In the genomic region with DNA sequence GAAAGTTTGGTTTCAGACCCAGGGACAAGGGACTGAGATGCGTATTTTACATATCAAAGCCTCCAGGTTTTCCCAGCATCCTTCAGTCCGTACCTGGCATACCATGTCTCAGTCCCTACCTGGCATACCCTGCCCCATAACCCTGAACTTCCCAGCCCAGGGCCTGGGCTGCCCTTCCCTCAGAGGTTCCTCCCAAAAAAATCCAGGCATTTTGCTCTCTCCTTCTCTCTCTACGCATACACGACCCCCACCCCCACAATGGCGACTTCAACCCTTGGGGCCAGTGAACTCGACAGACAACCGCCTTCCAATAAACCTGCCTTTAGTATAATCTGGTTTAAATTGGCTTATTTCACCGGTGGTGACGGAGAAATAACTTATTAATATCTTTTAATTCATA, we compare ENCODE assay signal across 8 mouse cellular contexts. TPM values are rescaled to one million over a fixed set of nuclear protein-coding genes. Genes with fewer than 3 reads are reported as not detected.
DNase-seq lines count a peak whose midpoint lies in the region; ATAC-seq lines count a peak whose summit lies in the region.

No protein-coding gene starts in this region.

- peaks cover 12% of the 10 kb centered on the region for H3K36me3 ChIP-seq in heart, embryonic 10.5 days
- peaks cover 14% of the 10 kb centered on the region for H3K36me3 ChIP-seq in liver, embryonic 13.5 days

- H3K4me1 ChIP-seq in heart, embryonic 10.5 days, result peaks cover 18% of the 10 kb centered on the region
- H3K4me1 ChIP-seq in liver, embryonic 13.5 days (replicated peaks), result peaks cover 36% of the 10 kb centered on the region

- intact Hi-C loops in heart, postnatal 36 days (cut with DNase I), result no loop called here

- no peaks in the 10 kb centered on the region for H3K27me3 ChIP-seq in heart, embryonic 10.5 days (ENCODE audit: insufficient read depth, poor library complexity, severe bottlenecking)
- H3K27me3 ChIP-seq in liver, embryonic 13.5 days, result no peaks in the 10 kb centered on the region

- ATAC-seq in liver, embryonic 13.5 days (ENCODE audit: low read depth), result peak; percentile 10; the same call in 1 of the 2 replicates
- ATAC-seq in megakaryocyte progenitor cell, adult 5-6 weeks (replicated peaks; ENCODE audit: poor library complexity), result no peak

- H3K27ac ChIP-seq in heart, embryonic 10.5 days, result peak overlapping the region; percentile 97
- H3K27ac ChIP-seq in liver, embryonic 13.5 days, result no peak overlapping the region

- H3K9me3 ChIP-seq in heart, embryonic 10.5 days, result no peaks in the 10 kb centered on the region
- H3K9me3 ChIP-seq in liver, embryonic 13.5 days (replicated peaks), result no peaks in the 10 kb centered on the region

- peak overlapping the region; percentile 91 for H3K4me3 ChIP-seq in heart, embryonic 10.5 days
- peak overlapping the region; percentile 77 for H3K4me3 ChIP-seq in liver, embryonic 13.5 days (replicated peaks)

- 48% methylated on average over 9 of the region's 9 CpGs for WGBS in heart, embryonic 10.5 days
- 42% methylated on average over 9 of the region's 9 CpGs for WGBS in liver, embryonic 13.5 days (ENCODE audit: insufficient replicate concordance)

- H3K4me2 ChIP-seq in liver, embryonic 13.5 days, result peak overlapping the region; percentile 80

- no peak for DNase-seq in heart, embryonic 10.5 days (ENCODE audit: low spot score)
- DNase-seq in heart, postnatal 36 days, result no peak
- DNase-seq in thymus, postnatal 4 days, result peak; percentile 13
- no peak for DNase-seq in thymus, adult 18-20 months
- no peak for DNase-seq in liver, embryonic 13.5 days
- peak; percentile 29 for DNase-seq in testis, postnatal 14 days (ENCODE audit: low spot score)
- DNase-seq in gastrocnemius, postnatal 10 days, result no peak

- peak overlapping the region; percentile 79; the same call in 1 of the 2 replicates for H3K9ac ChIP-seq in liver, embryonic 13.5 days

RNA-seq across cellular contexts. Expression of a gene that starts 0.4 kb away (rescaled TPM):
- polyA plus RNA-seq in heart, embryonic 10.5 days (2016; fragmentation: Nextera tagmentation; extraction: Ambion mirVana), result 16.5 and 23.5 TPM in 2 replicates
- total RNA-seq in heart, postnatal 36 days (2021), result 1 to 10 TPM; 3.4 to 4.5 TPM
- polyA plus RNA-seq in liver, embryonic 13.5 days (2015; fragmentation: Nextera tagmentation; extraction: Ambion mirVana), result 9.0 and 10.1 TPM in 2 replicates
- total RNA-seq in megakaryocyte progenitor cell, adult 5-6 weeks (2015), result 18.2 and 21.2 TPM in 2 replicates
- total RNA-seq in megakaryocyte progenitor cell, adult 5-6 weeks (2017), result 19.9 and 27.7 TPM in 2 replicates
- 1 to 10 TPM; 5.8 to 8.8 TPM for total RNA-seq in gastrocnemius, postnatal 10 days (2021)

RNA-seq across cellular contexts. Expression of a gene that starts 47.1 kb away (rescaled TPM):
- 0.06 and 0.10 TPM in 2 replicates for polyA plus RNA-seq in heart, embryonic 10.5 days (2016; fragmentation: Nextera tagmentation; extraction: Ambion mirVana)
- not detected for total RNA-seq in heart, postnatal 36 days (2021)
- polyA plus RNA-seq in liver, embryonic 13.5 days (2015; fragmentation: Nextera tagmentation; extraction: Ambion mirVana), result not detected in 2 replicates
- total RNA-seq in megakaryocyte progenitor cell, adult 5-6 weeks (2015), result not detected in 2 replicates
- not detected in 2 replicates for total RNA-seq in megakaryocyte progenitor cell, adult 5-6 weeks (2017)
- not detected for total RNA-seq in gastrocnemius, postnatal 10 days (2021)

RNA-seq across cellular contexts. Expression of a gene that starts 48.3 kb away (rescaled TPM):
- polyA plus RNA-seq in heart, embryonic 10.5 days (2016; fragmentation: Nextera tagmentation; extraction: Ambion mirVana), result 0.06 and 0.24 TPM in 2 replicates
- total RNA-seq in heart, postnatal 36 days (2021), result under 1 TPM in 1 of 2 experiments, not detected in 1; 0.17 TPM
- 0.08 TPM in 1 of 2 replicates, not detected in the other for polyA plus RNA-seq in liver, embryonic 13.5 days (2015; fragmentation: Nextera tagmentation; extraction: Ambion mirVana)
- not detected in 2 replicates for total RNA-seq in megakaryocyte progenitor cell, adult 5-6 weeks (2015)
- total RNA-seq in megakaryocyte progenitor cell, adult 5-6 weeks (2017), result not detected in 2 replicates
- total RNA-seq in gastrocnemius, postnatal 10 days (2021), result not detected

Comparison
In these comparisons a context has a peak if more than half of its experiments do, and no peak if none do; other contexts are left out.
1. DNase-seq: peak in thymus, postnatal 4 days (single experiment) and testis, postnatal 14 days (single experiment); none in heart, embryonic 10.5 days (single experiment), heart, postnatal 36 days (0 of 2), thymus, adult 18-20 months (0 of 2), liver, embryonic 13.5 days (single experiment) and gastrocnemius, postnatal 10 days (single experiment).